In the genomic region with DNA sequence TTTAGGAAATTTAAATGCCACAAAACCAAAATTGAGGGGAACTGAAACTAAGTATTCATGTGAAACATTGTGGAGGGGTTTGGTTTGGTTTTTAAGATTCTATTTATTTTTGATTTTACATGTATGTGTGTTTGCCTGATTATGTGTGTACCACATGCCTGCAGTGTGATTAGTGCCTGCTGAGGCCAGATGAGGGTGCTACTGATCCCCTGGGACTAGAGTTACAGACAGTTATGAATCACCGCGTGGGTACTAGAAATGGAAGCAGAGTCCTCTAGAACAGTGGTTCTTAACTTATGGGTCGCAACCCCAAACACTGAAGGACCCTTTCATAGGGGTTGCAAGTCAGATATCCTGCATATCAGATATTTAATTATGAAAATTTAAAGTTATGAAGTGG, we compare ENCODE assay signal across 13 mouse cellular contexts. TPM values are rescaled to one million over a fixed set of nuclear protein-coding genes. Genes with fewer than 3 reads are reported as not detected.
DNase-seq lines count a peak whose midpoint lies in the region; ATAC-seq and TF ChIP-seq lines count a peak whose summit lies in the region.
"Had no signal": no experiment of that assay in that cellular context is flagged by ENCODE, and none has a peak within 500 bp of the region (broad histone marks: within the 10 kb centered on the region; RNA-seq: fewer than 3 reads in every experiment).

No protein-coding gene starts in this region.

- TF ChIP-seq POLR2A in ES-Bruce4 (IDR thresholded peaks at IDR 0.05; ENCODE audit: insufficient read depth, low read length) = no peak

- no peak overlapping the region for H3K4me3 ChIP-seq in left cerebral cortex, adult 2 months
- H3K4me3 ChIP-seq in ES-Bruce4 (ENCODE audit: low read depth, low read length) = no peak overlapping the region
- no peak overlapping the region for H3K4me3 ChIP-seq in forebrain, postnatal 0 days (ENCODE audit: low read depth, low read length)
- H3K4me3 ChIP-seq in midbrain, embryonic 13.5 days (replicated peaks) = no peak overlapping the region

- peak; percentile 18; the same call in 1 of the 2 replicates for TF ChIP-seq CTCF in left cerebral cortex, adult 2 months (IDR thresholded peaks at IDR 0.05)
- peak; percentile 7 for TF ChIP-seq CTCF in ES-Bruce4 (IDR thresholded peaks at IDR 0.05; ENCODE audit: low read depth, low read length)
- TF ChIP-seq CTCF in forebrain, postnatal 0 days (IDR thresholded peaks at IDR 0.05; ENCODE audit: low read depth) = peak; percentile 31

- no peak for TF ChIP-seq EP300 in ES-Bruce4 (IDR thresholded peaks at IDR 0.05; ENCODE audit: insufficient read depth, low read depth, low read length)

- DNase-seq in left cerebral cortex, adult 2 months (ENCODE audit: extremely low spot score in 1 of 2, low spot score in 2 of 2) = no peak
- no peak for DNase-seq in left cerebral cortex, postnatal 25 days (ENCODE audit: low spot score in 2 of 2)
- no peak for DNase-seq in forebrain, postnatal 0 days
- DNase-seq in testis, postnatal 14 days (ENCODE audit: low spot score) = no peak
- DNase-seq in adipocyte (ENCODE audit: low spot score) = no peak
- DNase-seq in frontal cortex, postnatal 25 days (ENCODE audit: low spot score in 2 of 2) = no peak
- DNase-seq: cerebellum, adult 2 months; heart, postnatal 14 days; layer of hippocampus, postnatal 36 days had no signal

- no peak overlapping the region for H3K27ac ChIP-seq in left cerebral cortex, adult 2 months
- H3K27ac ChIP-seq in ES-Bruce4 (ENCODE audit: insufficient read depth, low read length) = no peak overlapping the region
- H3K27ac ChIP-seq in forebrain, postnatal 0 days (ENCODE audit: low read depth, low read length) = peak overlapping the region; percentile 93
- H3K27ac ChIP-seq in midbrain, embryonic 13.5 days = peak overlapping the region; percentile 97; the same call in 1 of the 2 replicates
- H3K27ac ChIP-seq: kidney, embryonic 15.5 days; macrophage had no signal

- no peaks in the 10 kb centered on the region for H3K27me3 ChIP-seq in ES-Bruce4 (ENCODE audit: control insufficient read depth, insufficient read depth, low read length, poor library complexity, severe bottlenecking)
- no peaks in the 10 kb centered on the region for H3K27me3 ChIP-seq in forebrain, postnatal 0 days (ENCODE audit: insufficient read depth, low read length)
- no peaks in the 10 kb centered on the region for H3K27me3 ChIP-seq in midbrain, embryonic 13.5 days
- H3K27me3 ChIP-seq: kidney, embryonic 15.5 days had no signal

- no peaks in the 10 kb centered on the region for H3K9me3 ChIP-seq in ES-Bruce4 (replicated peaks; ENCODE audit: control insufficient read depth, insufficient read depth, low read length, poor library complexity, severe bottlenecking)
- no peaks in the 10 kb centered on the region for H3K9me3 ChIP-seq in forebrain, postnatal 0 days (ENCODE audit: low read length)
- H3K9me3 ChIP-seq in midbrain, embryonic 13.5 days = no peaks in the 10 kb centered on the region
- H3K9me3 ChIP-seq: kidney, embryonic 15.5 days had no signal

- no peaks in the 10 kb centered on the region for H3K4me1 ChIP-seq in ES-Bruce4 (ENCODE audit: control insufficient read depth, insufficient read depth, low read length)
- H3K4me1 ChIP-seq in forebrain, postnatal 0 days (ENCODE audit: insufficient read depth) = no peaks in the 10 kb centered on the region
- peaks cover 9% of the 10 kb centered on the region for H3K4me1 ChIP-seq in midbrain, embryonic 13.5 days (replicated peaks)

- H3K36me3 ChIP-seq in ES-Bruce4 (ENCODE audit: control insufficient read depth, insufficient read depth, low read length, poor library complexity, severe bottlenecking) = no peaks in the 10 kb centered on the region
- H3K36me3 ChIP-seq in forebrain, postnatal 0 days (ENCODE audit: insufficient read depth) = no peaks in the 10 kb centered on the region
- H3K36me3 ChIP-seq in midbrain, embryonic 13.5 days = no peaks in the 10 kb centered on the region
- H3K36me3 ChIP-seq: kidney, embryonic 15.5 days had no signal

- intact Hi-C loops in left cerebral cortex, adult 2 months (cut with DNase I) = loop anchor here (5.0 kb wide), 1 partner anchor 166 kb away; no protein-coding TSS in a partner anchor
- intact Hi-C loops in left cerebral cortex, postnatal 25 days (cut with DNase I) = loop anchor here (5.0 kb wide), 1 partner anchor 479 kb away; no protein-coding TSS in a partner anchor

- no peak for ATAC-seq in forebrain, postnatal 0 days
- no peak for ATAC-seq in midbrain, embryonic 13.5 days

- no peak overlapping the region for H3K4me2 ChIP-seq in forebrain, postnatal 0 days (ENCODE audit: low read depth)
- H3K4me2 ChIP-seq in midbrain, embryonic 13.5 days (replicated peaks) = no peak overlapping the region

- no peak overlapping the region for H3K9ac ChIP-seq in ES-Bruce4 (ENCODE audit: low read depth, poor library complexity, severe bottlenecking)
- no peak overlapping the region for H3K9ac ChIP-seq in forebrain, postnatal 0 days
- H3K9ac ChIP-seq in midbrain, embryonic 13.5 days (replicated peaks) = no peak overlapping the region

- WGBS in forebrain, postnatal 0 days = 88% methylated on average over 3 of the region's 3 CpGs
- 79% methylated on average over 3 of the region's 3 CpGs for WGBS in midbrain, embryonic 13.5 days

RNA-seq across cellular contexts. Expression of a gene that starts 54.0 kb away (rescaled TPM):
- 1 to 10 TPM; 1.5 to 1.7 TPM for total RNA-seq in left cerebral cortex, adult 2 months (2021)
- 1 to 10 TPM; 1.7 to 2.2 TPM for total RNA-seq in left cerebral cortex, postnatal 25 days (2021)
- 5.4 and 6.0 TPM in 2 replicates for polyA plus RNA-seq in ES-Bruce4 (2011; ENCODE audit: insufficient read depth, insufficient read length, low read depth, missing spikeins)
- total RNA-seq in forebrain, postnatal 0 days (2014; rRNA removed) = 15.0 and 29.2 TPM in 2 replicates
- polyA plus RNA-seq in forebrain, postnatal 0 days (2015; fragmentation: Nextera tagmentation; extraction: Ambion mirVana) = 11.4 and 11.7 TPM in 2 replicates
- polyA plus RNA-seq in midbrain, embryonic 13.5 days (2015; fragmentation: Nextera tagmentation; extraction: Ambion mirVana) = 4.6 and 6.4 TPM in 2 replicates
- polyA plus RNA-seq: macrophage had no signal

Comparison
In these comparisons a context has a peak if more than half of its experiments do, and no peak if none do; other contexts are left out.
1. H3K27ac ChIP-seq: peak in forebrain, postnatal 0 days (single experiment) and midbrain, embryonic 13.5 days (single experiment); none in left cerebral cortex, adult 2 months (single experiment) and ES-Bruce4 (single experiment).
2. Peak in every context shown above with its lines, with median percentiles within 50 percentile points of each other: CTCF ChIP-seq.